Mouse (Mus musculus) hindbrain, postnatal 0 days (tissue): ENCODE results near the gene Zpr1. TPM values are rescaled to one million over a fixed set of nuclear protein-coding genes. Genes with fewer than 3 reads are reported as not detected.
A peak's percentile ranks its signal among the peaks of the same experiment; 100 is the strongest.

ENCODE experiments used
- ATAC-seq: fragments of 200-750 bp; cut with Nextera tagmentation; 2 replicates; pipeline ENCODE4 v1.8.0; 2017; ENCODE audit warnings: mild to moderate bottlenecking, moderate TSS enrichment, moderate library complexity
- DNase-seq: peaks from one replicate; pipeline ENCODE4 v3.0.0-alpha.2; 2015; ENCODE audit warnings: low spot score
- H3K27ac ChIP-seq: fragments of 300-500 bp; sonication (generic); 2 replicates; pipeline ENCODE4 v1.5.1; 2014; ENCODE audit warnings: mild to moderate bottlenecking
- H3K27me3 ChIP-seq: fragments of 300-500 bp; sonication (generic); 2 replicates; pipeline ENCODE4 v1.6.1; 2014; ENCODE audit warnings: low read length, mixed read lengths; ENCODE audit not compliant: insufficient read depth
- H3K36me3 ChIP-seq: fragments of 300-500 bp; sonication (generic); 2 replicates; pipeline ENCODE4 v1.6.1; 2014; ENCODE audit warnings: low read length, mixed read lengths; ENCODE audit not compliant: insufficient read depth
- H3K4me1 ChIP-seq: fragments of 300-500 bp; sonication (generic); 2 replicates; pipeline ENCODE4 v1.6.1; 2014; ENCODE audit warnings: antibody characterized with exemption, low read length, mixed read lengths; ENCODE audit not compliant: insufficient read depth
- H3K4me2 ChIP-seq: fragments of 300-500 bp; sonication (generic); 2 replicates; pipeline ENCODE4 v1.6.1; 2014; ENCODE audit warnings: low read depth, mild to moderate bottlenecking, low read length, moderate library complexity, mixed read lengths
- H3K4me3 ChIP-seq: fragments of 300-500 bp; sonication (generic); 2 replicates; pipeline ENCODE4 v1.5.1; 2014; ENCODE audit warnings: low read length
- H3K9ac ChIP-seq: fragments of 300-500 bp; sonication (generic); replicated peaks from 2 replicates; pipeline ENCODE4 v1.6.1; 2014; ENCODE audit warnings: mild to moderate bottlenecking, low read length, moderate library complexity, mixed read lengths
- H3K9me3 ChIP-seq: fragments of 300-500 bp; sonication (generic); 2 replicates; pipeline ENCODE4 v1.6.1; 2016; ENCODE audit warnings: low read length, mixed read lengths
- CTCF ChIP-seq: IDR thresholded peaks from 2 replicates; pipeline ENCODE4 v1.5.1; 2016; ENCODE audit warnings: antibody characterized with exemption, control low read depth, low read depth
- WGBS: fragments of 180-500 bp; shearing (Covaris S2); extraction: QIAGEN DNeasy Blood & Tissue Kit; methylation state at CpG from one replicate; pipeline ENCODE4 v1.1.7; 2014; 5-methylcytosine and 5-hydroxymethylcytosine counted together
- polyA plus RNA-seq: library from polyadenylated mRNA; unstranded; fragments of >200 nt; fragmentation: Nextera tagmentation; extraction: Ambion mirVana; gene quantifications from 2 replicates; pipeline ENCODE4 v1.2.1, GENCODE M21; 2015
- total RNA-seq: library from RNA; depleted of rRNA; stranded (reverse); fragments of >200 nt; gene quantifications from 2 replicates; pipeline ENCODE4 v1.2.3, GENCODE M21; 2014

Gene Zpr1
- total and polyA plus RNA-seq, 2 experiments from 2014 or later = 20.0 to 47.3 TPM

DNA sequence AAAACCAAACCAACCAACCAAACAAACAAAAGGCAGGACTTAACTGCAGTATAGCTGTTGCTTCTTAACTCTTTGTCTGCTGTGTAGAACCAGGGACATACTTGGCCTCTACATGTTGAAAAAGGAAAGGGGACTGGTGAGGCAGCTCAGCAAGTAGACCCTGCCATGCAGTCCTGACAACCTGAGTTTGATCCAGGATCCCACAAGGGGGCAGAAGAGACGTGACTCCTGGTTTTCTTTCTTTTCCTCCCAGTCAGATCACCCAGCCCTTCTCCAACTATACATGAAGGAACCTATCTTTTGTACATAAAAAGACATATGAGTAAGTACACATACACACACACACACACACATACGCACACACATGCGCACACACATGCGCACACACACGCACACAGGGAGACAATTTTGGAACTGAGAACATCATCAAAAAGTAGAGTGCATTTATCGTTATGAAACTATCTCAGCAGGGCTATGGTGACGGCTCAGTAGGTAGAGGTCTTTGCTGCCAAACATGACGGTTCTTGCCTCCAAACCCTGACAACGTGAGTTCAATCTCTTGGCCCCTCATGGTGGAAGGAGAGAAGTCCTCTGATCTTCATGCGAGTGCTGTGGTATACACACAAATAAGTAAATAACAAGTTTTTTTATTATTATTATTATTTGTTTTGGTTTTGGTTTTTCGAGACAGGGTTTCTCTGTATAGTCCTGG, 54.0 kb downstream of the Zpr1 start:
- ATAC-seq = no peak
- Histone ChIP-seq H3K4me1 (peaks cover 12% of the 10 kb centered on the region; the same call in 1 of the 2 replicates), H3K36me3 (no peaks in the 10 kb centered on the region), H3K27ac (no peak overlapping the region), H3K9ac (no peak overlapping the region), H3K27me3 (no peaks in the 10 kb centered on the region), H3K9me3 (no peaks in the 10 kb centered on the region), H3K4me2 (no peak overlapping the region), H3K4me3 (no peak overlapping the region)
- 80% methylated on average over 11 of the region's 11 CpGs for WGBS
- peak; percentile 47 for TF ChIP-seq CTCF
- no peak for DNase-seq

DNA sequence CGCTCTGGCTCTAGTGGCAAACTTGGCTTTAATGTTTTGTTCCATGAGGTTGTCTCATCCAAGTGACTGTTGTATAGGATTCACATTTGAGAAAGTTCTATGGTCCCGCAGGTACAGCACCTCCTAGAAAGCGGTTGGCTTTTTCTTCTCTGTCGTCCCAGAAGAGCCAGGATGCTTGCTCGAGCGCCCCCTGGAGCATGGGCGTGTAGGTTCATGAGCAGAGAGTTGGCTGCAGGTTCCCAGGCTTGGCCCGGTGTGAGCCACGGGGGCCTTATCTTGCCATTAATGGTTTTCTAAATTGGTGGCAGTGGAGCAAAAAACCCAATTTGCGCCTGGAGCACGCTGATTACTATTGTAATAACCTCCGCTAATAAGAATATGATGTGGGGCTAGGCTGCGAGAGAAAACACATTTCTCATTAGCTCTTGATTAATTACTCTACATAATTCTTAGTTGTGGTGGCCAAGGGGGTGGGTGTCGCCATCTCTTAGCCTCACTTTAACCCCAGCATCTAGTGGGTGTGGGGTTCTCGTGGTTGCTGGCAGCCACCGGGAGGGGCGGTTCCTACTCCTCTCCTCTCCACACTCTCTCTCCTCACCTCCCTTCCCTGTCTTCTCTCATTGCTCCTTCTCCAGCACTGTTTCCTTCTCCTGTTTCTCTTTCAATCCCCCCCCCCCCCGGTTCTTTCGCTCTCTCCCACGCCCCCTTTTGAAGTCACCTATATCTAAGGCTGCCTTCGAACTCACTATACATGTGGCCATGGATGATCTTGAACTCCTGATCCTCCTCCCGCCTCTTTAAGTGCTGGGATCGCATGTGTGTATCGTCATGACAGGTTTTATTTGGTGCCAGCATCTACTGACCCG, 55.1 kb downstream of the Zpr1 start:
- Histone ChIP-seq H3K4me2 (peak overlapping the region; percentile 47), H3K4me1 (peaks cover 12% of the 10 kb centered on the region; the same call in 1 of the 2 replicates), H3K27me3 (no peaks in the 10 kb centered on the region), H3K36me3 (no peaks in the 10 kb centered on the region), H3K9ac (peak overlapping the region; percentile 39; the same call in 1 of the 2 replicates), H3K4me3 (no peak overlapping the region), H3K27ac (peak overlapping the region; percentile 80), H3K9me3 (no peaks in the 10 kb centered on the region)
- 46% methylated on average over 25 of the region's 25 CpGs for WGBS
- TF ChIP-seq CTCF = peak; percentile 45
- ATAC-seq (no peak; the same call in 1 of the 2 replicates), DNase-seq (no peak)

DNA sequence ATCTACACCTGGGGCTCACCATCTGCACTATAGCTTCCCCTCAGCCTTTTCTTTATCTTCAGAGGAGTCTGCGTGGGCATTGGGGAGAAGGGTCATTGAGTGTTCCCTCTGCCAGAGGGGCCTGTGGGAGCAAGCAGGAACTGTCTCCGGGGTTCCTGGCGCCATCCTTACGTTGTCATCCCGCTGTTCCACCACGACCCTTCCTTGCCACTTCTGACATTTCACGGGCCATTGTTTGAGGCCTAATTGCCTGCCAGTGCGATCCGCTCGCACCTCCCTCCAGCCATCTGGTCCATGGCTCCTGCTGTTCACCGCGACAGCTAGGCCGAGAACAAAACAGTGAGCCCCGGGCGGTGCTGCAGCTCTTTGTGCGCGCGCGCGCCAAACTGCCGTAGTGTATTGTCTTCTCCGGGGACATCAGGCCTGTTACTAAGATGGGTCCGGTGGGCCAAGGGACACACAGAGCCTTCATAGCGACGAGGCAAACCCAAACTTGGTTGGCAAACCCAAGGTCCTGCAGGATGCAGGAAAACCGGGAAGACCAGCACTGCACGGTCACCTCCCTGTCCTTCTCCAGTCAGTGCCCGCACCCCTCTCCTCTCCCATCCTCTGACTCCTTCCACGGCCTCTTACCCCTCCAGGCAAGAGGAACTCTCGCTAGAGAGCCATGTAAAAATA, 55.8 kb downstream of the Zpr1 start:
- Histone ChIP-seq H3K27me3 (no peaks in the 10 kb centered on the region), H3K4me3 (peak overlapping the region; percentile 16; the same call in 1 of the 2 replicates), H3K9ac (peak overlapping the region; percentile 39), H3K36me3 (no peaks in the 10 kb centered on the region), H3K9me3 (no peaks in the 10 kb centered on the region), H3K27ac (peak overlapping the region; percentile 80), H3K4me2 (peak overlapping the region; percentile 47), H3K4me1 (peaks cover 12% of the 10 kb centered on the region; the same call in 1 of the 2 replicates)
- ATAC-seq (peak; percentile 76), DNase-seq (peak; percentile 84)
- TF ChIP-seq CTCF = no peak
- 3% methylated on average over 30 of the region's 30 CpGs for WGBS

DNA sequence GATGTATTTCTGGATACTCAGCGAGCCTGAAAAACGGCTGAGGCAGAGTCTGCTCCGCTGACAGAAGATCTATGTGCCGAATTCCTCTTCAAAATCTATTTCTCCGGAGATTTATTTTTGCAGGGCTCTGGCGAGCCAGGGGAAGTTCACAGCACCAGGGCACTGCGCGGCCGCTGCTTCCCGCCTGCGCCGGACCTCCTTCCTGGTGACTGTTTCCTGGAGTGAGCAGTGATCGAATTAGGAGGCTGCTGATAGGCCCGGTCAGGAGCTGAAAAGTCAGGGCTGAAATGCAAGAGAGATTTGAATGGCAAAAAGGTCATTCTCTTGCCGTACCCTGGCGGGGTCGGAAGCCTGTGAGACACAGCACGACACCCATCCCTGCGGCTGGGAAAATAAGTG, 56.4 kb downstream of the Zpr1 start:
- WGBS = 2% methylated on average over 19 of the region's 19 CpGs
- Histone ChIP-seq H3K4me2 (peak overlapping the region; percentile 47), H3K27ac (peak overlapping the region; percentile 80), H3K9me3 (no peaks in the 10 kb centered on the region), H3K27me3 (no peaks in the 10 kb centered on the region), H3K4me1 (peaks cover 12% of the 10 kb centered on the region; the same call in 1 of the 2 replicates), H3K4me3 (peak overlapping the region; percentile 16; the same call in 1 of the 2 replicates), H3K36me3 (no peaks in the 10 kb centered on the region), H3K9ac (peak overlapping the region; percentile 39)
- peak; percentile 38 for DNase-seq
- peak; percentile 39; the same call in 1 of the 2 replicates for ATAC-seq
- TF ChIP-seq CTCF = no peak

DNA sequence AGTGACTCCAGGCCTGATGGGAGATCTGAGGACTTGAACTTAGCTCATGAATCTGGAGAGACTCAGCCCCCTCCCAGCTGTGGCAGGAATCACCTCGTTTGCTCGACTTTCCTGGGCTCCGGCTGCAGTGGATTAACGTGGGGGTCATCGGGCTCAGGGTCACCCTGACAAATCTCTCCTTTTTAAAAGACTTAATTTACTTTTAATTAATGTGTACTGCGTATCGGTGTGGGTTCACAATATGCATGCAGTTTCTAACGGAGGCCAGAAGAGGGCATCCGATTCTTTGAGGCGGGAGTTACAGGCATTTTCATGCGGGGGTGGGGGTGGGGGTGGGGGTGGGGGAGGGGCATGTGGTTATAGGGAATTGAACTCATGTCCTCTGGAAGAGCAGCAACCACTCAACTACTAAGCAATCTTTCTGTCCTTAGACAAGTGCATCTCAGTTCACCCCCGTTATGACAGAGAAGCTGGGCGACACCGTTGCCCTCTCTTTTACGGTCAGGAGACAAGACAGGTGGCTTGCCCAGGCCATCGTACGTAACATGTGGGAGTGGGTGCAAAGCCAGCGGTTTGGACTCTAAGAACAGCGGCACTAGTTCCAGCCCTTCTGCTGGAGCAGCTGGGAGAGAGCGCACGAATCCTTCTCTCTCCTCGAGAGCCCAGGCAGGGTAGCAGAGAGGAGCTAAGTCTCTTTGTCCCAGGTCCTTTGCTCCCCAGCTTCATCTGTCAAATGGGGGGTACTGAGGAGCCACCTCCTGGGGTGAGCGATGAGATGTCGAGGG, 57.1 kb downstream of the Zpr1 start:
- Histone ChIP-seq H3K36me3 (no peaks in the 10 kb centered on the region), H3K9me3 (no peaks in the 10 kb centered on the region), H3K27ac (no peak overlapping the region), H3K9ac (no peak overlapping the region), H3K4me3 (no peak overlapping the region), H3K27me3 (no peaks in the 10 kb centered on the region), H3K4me2 (no peak overlapping the region), H3K4me1 (peaks cover 12% of the 10 kb centered on the region; the same call in 1 of the 2 replicates)
- 22% methylated on average over 24 of the region's 24 CpGs for WGBS
- TF ChIP-seq CTCF = peak; percentile 27; the same call in 1 of the 2 replicates
- DNase-seq (peak; percentile 31), ATAC-seq (no peak)

DNA sequence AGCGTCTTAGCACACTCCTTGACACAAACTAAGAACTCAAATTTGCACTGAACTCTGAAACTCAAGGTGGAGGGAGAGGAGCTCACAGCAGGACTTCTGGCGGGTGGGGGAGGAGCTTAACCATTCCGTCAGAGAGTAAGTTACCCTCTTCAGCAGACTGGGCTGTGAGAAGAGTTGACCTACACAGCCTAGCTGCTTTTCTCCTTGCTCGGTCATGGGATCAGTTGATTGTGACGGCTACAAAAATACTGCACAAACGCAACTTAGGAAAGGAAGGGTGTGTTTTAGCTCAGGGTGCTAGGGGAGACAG, 57.7 kb downstream of the Zpr1 start:
- DNase-seq = no peak
- 52% methylated on average over 6 of the region's 6 CpGs for WGBS
- no peaks in the 10 kb centered on the region for H3K9me3 ChIP-seq
- no peak overlapping the region for H3K27ac ChIP-seq
- H3K4me2 ChIP-seq = no peak overlapping the region
- H3K27me3 ChIP-seq = no peaks in the 10 kb centered on the region
- TF ChIP-seq CTCF = no peak
- peaks cover 12% of the 10 kb centered on the region; the same call in 1 of the 2 replicates for H3K4me1 ChIP-seq
- no peak overlapping the region for H3K4me3 ChIP-seq
- ATAC-seq = no peak
- no peak overlapping the region for H3K9ac ChIP-seq
- H3K36me3 ChIP-seq = no peaks in the 10 kb centered on the region
